Mouse (Mus musculus) spleen, postnatal 4 days (tissue): ENCODE measurements around the gene Cntnap1.
"Not testable (repeated sequence)": the region's sequence is repeated elsewhere in the genome, so short reads cannot be mapped to it uniquely, and the experiment has no call there.

ENCODE experiments used
- DNase-seq, 2 experiments: peaks; one replicate each; pipeline ENCODE4 v3.0.0; 2022; ENCODE audit warnings: low spot score in 2 of 2

Gene Cntnap1

GRCm38 (mm10) chr11:101170354-101170810 lies at the start of gene Cntnap1:
Gene Cntnap1 (plus strand): TSS chr11:101170523.
- DNase-seq, result peak in 1 of 2 experiments; percentile 71

GRCm38 (mm10) chr11:101120545-101121188 lies 49.7 kb upstream of the Cntnap1 start:
- peak in 1 of 2 experiments; percentile 73 for DNase-seq

GRCm38 (mm10) chr11:101124494-101124893 lies 45.8 kb upstream of the Cntnap1 start:
- DNase-seq, result not testable (repeated sequence)

GRCm38 (mm10) chr11:101125008-101125407 lies 45.3 kb upstream of the Cntnap1 start:
- not testable (repeated sequence) for DNase-seq

GRCm38 (mm10) chr11:101127075-101127474 lies 43.2 kb upstream of the Cntnap1 start:
- no peak for DNase-seq

GRCm38 (mm10) chr11:101128996-101129577 lies 41.2 kb upstream of the Cntnap1 start:
- no peak for DNase-seq

- DNase-seq, result no peak
These were observed 40.1 kb upstream of the Cntnap1 start for GRCm38 (mm10) chr11:101130056-101130756.

- no peak for DNase-seq
These were observed 39.1 kb upstream of the Cntnap1 start for GRCm38 (mm10) chr11:101131187-101131586.

- DNase-seq, result peak; percentile 36 to 70
These were observed 38.6 kb upstream of the Cntnap1 start for GRCm38 (mm10) chr11:101131701-101132100.

GRCm38 (mm10) chr11:101133037-101133436 lies 37.3 kb upstream of the Cntnap1 start:
- DNase-seq, result no peak

- DNase-seq, result no peak
These were observed 36.0 kb upstream of the Cntnap1 start for GRCm38 (mm10) chr11:101134217-101134865.

GRCm38 (mm10) chr11:101137000-101137399 lies 33.3 kb upstream of the Cntnap1 start:
- DNase-seq, result no peak

- no peak for DNase-seq
These were observed 31.7 kb upstream of the Cntnap1 start for GRCm38 (mm10) chr11:101138536-101139181.

GRCm38 (mm10) chr11:101140164-101140819 lies 30.0 kb upstream of the Cntnap1 start:
- DNase-seq, result no peak

GRCm38 (mm10) chr11:101141088-101141487 lies 29.2 kb upstream of the Cntnap1 start:
- DNase-seq, result no peak

- DNase-seq, result no peak
These were observed 27.9 kb upstream of the Cntnap1 start for GRCm38 (mm10) chr11:101142215-101142967.

GRCm38 (mm10) chr11:101143338-101144225 lies 26.7 kb upstream of the Cntnap1 start:
- no peak for DNase-seq

GRCm38 (mm10) chr11:101146377-101146776 lies 23.9 kb upstream of the Cntnap1 start:
- no peak for DNase-seq

GRCm38 (mm10) chr11:101148751-101149150 lies 21.6 kb upstream of the Cntnap1 start:
- no peak for DNase-seq
